Mouse (Mus musculus): ENCODE results near the gene Tsku.
A peak's percentile ranks its signal among the peaks of the same experiment; 100 is the strongest.

Tsku gene

GRCm38 (mm10) chr7:98324228-98324627, 36.9 kb downstream of the Tsku start:
- peak in 1 of 2 experiments; percentile 48 for DNase-seq

GRCm38 (mm10) chr7:98323288-98324019, 37.7 kb downstream of the Tsku start:
- DNase-seq, result peak; percentile 47 to 59

GRCm38 (mm10) chr7:98322415-98322814, 38.7 kb downstream of the Tsku start:
- DNase-seq, result no peak

GRCm38 (mm10) chr7:98321083-98321482, 40.0 kb downstream of the Tsku start, which contains the start of gene Acer3:
Gene Acer3, minus strand, starts transcription at chr7:98321208.
- no peak for DNase-seq

GRCm38 (mm10) chr7:98320006-98320556, 41.0 kb downstream of the Tsku start:
- no peak for DNase-seq

- DNase-seq, result peak; percentile 64 to 73
Observed at GRCm38 (mm10) chr7:98316568-98316967, 44.6 kb downstream of the Tsku start.

- DNase-seq, result no peak
Observed at GRCm38 (mm10) chr7:98315087-98315486, 46.0 kb downstream of the Tsku start.

- peak; percentile 63 to 81 for DNase-seq
Observed at GRCm38 (mm10) chr7:98312185-98312920, 48.8 kb downstream of the Tsku start.

- no peak for DNase-seq
Observed at GRCm38 (mm10) chr7:98310266-98310665, 50.9 kb downstream of the Tsku start.

- DNase-seq, result peak; percentile 96 to 98
Observed at GRCm38 (mm10) chr7:98309219-98310030, 51.7 kb downstream of the Tsku start.

- DNase-seq, result no peak
Observed at GRCm38 (mm10) chr7:98308607-98309218, 52.4 kb downstream of the Tsku start.

GRCm38 (mm10) chr7:98307921-98308606, 53.1 kb downstream of the Tsku start:
- DNase-seq, result no peak

GRCm38 (mm10) chr7:98307411-98307810, 53.7 kb downstream of the Tsku start:
- DNase-seq, result no peak

Data from lung, adult 18-20 months (tissue).